Mouse (Mus musculus) forebrain, embryonic 13.5 days (tissue): ENCODE measurements around the gene Plekhg4. TPM values are rescaled to one million over a fixed set of nuclear protein-coding genes. Genes with fewer than 3 reads are reported as not detected.

Experiments
- ATAC-seq: fragments of 200-750 bp; cut with Nextera tagmentation; 2 replicates; pipeline ENCODE4 v1.8.0; 2017
- H3K27ac ChIP-seq: fragments of 300-500 bp; sonication (generic); 2 replicates; pipeline ENCODE4 v1.5.1; 2015; ENCODE audit warnings: inconsistent platforms, mild to moderate bottlenecking, moderate library complexity
- H3K27me3 ChIP-seq: fragments of 300-500 bp; sonication (generic); 2 replicates; pipeline ENCODE4 v1.6.1; 2015; ENCODE audit warnings: mild to moderate bottlenecking, inconsistent platforms
- H3K36me3 ChIP-seq: fragments of 300-500 bp; sonication (generic); 2 replicates; pipeline ENCODE4 v1.6.1; 2015; ENCODE audit warnings: mild to moderate bottlenecking, inconsistent platforms; ENCODE audit not compliant: poor library complexity, severe bottlenecking
- H3K4me1 ChIP-seq: fragments of 300-500 bp; sonication (generic); 2 replicates; pipeline ENCODE4 v1.6.1; 2015; ENCODE audit warnings: inconsistent platforms
- H3K4me2 ChIP-seq: fragments of 300-500 bp; sonication (generic); 2 replicates; pipeline ENCODE4 v1.6.1; 2015; ENCODE audit warnings: inconsistent platforms, mild to moderate bottlenecking, moderate library complexity
- H3K4me3 ChIP-seq: fragments of 300-500 bp; sonication (generic); 2 replicates; pipeline ENCODE4 v1.5.1; 2015; ENCODE audit warnings: mild to moderate bottlenecking, inconsistent platforms
- H3K9ac ChIP-seq: fragments of 300-500 bp; sonication (generic); 2 replicates; pipeline ENCODE4 v1.6.1; 2015; ENCODE audit warnings: mild to moderate bottlenecking, inconsistent platforms
- H3K9me3 ChIP-seq: fragments of 300-500 bp; sonication (generic); replicated peaks from 2 replicates; pipeline ENCODE4 v1.6.1; 2016; ENCODE audit warnings: inconsistent platforms
- WGBS: fragments of 180-500 bp; shearing (Covaris S2); methylation state at CpG from one replicate; pipeline ENCODE4 v1.1.7; 2015; 5-methylcytosine and 5-hydroxymethylcytosine counted together
- polyA plus RNA-seq: library from polyadenylated mRNA; unstranded; fragments of >200 nt; fragmentation: Nextera tagmentation; extraction: Ambion mirVana; gene quantifications from 2 replicates; pipeline ENCODE4 v1.2.1, GENCODE M21; 2015

Gene Plekhg4
- polyA plus RNA-seq, 1 experiment from 2014 or later: 0.85 TPM

DNA sequence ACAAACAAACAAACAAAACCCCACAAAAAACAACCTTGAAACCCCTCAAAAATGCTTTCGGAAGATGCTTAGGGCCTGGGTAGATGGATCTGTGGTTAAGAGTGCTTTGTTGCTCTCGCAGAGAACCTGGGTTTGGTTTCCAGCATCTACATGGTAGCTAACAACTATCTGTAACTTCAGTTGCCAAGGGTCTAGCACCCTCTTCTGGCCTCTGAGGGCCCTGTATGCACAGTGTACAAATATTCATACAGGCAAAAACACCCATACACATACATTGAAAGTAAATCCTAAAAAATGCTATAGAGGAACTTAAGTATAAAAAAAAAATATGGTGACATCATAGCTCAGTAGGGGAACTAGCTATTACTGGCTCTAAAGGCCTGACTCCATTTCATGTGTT lies 11.0 kb downstream of the Plekhg4 start:
- Histone ChIP-seq H3K4me1 (peaks cover 2% of the 10 kb centered on the region; the same call in 1 of the 2 replicates), H3K27ac (no peak overlapping the region), H3K9ac (no peak overlapping the region), H3K36me3 (no peaks in the 10 kb centered on the region), H3K9me3 (no peaks in the 10 kb centered on the region), H3K4me2 (no peak overlapping the region), H3K4me3 (no peak overlapping the region), H3K27me3 (no peaks in the 10 kb centered on the region)
- ATAC-seq: no peak
- 97% methylated on average over 2 of the region's 2 CpGs for WGBS

DNA sequence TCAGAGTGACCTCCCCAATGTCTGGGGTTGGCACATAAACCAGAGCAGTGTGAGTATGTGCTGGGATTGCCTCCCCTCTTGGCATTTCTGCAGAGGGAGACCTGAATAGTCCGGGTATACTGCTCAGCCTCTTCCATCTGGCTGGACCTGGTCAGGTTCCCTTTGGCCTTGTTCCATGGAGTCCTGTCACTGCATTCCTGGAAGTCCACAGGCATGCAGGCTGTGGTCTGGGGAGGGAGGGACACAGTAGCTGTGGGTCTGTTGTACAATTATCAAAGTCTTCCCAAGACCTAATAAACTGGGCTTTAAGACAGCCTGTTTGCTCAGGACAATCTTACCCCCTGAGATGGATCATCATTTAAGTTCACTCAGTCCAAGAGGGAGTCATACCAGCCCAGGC lies 14.1 kb downstream of the Plekhg4 start:
- 80% methylated on average over 1 of the region's 1 CpGs for WGBS
- H3K4me3 ChIP-seq: no peak overlapping the region
- ATAC-seq: no peak
- no peak overlapping the region for H3K4me2 ChIP-seq
- no peaks in the 10 kb centered on the region for H3K4me1 ChIP-seq
- H3K27ac ChIP-seq: no peak overlapping the region
- 0 out of 2 replicates have a peak, but pooled peaks cover 2% of the 10 kb centered on the region for H3K27me3 ChIP-seq
- no peaks in the 10 kb centered on the region for H3K9me3 ChIP-seq
- H3K36me3 ChIP-seq: no peaks in the 10 kb centered on the region
- no peak overlapping the region for H3K9ac ChIP-seq

DNA sequence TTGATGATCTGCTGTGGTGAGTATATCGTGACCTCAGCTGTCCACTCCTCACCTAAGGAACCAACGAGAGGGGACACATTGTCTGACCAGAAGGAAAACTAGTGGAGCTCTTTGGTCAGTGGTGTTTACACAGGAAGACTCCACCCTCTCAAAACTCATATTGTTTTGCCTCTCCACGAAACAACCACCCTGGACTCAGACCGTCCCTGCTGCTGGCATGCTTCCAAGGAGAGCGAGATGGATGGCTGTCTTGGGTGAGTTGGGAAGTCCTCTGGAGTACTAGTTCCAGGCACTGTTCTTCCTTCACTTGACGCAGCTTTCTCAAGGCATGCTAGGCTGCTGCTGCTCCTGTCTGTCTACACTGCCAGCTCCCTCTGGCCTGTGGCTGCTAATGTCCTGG lies 16.0 kb downstream of the Plekhg4 start:
- Histone ChIP-seq H3K9ac (no peak overlapping the region), H3K36me3 (no peaks in the 10 kb centered on the region), H3K4me1 (no peaks in the 10 kb centered on the region), H3K27me3 (0 out of 2 replicates have a peak, but pooled peaks cover 2% of the 10 kb centered on the region), H3K4me2 (no peak overlapping the region), H3K9me3 (no peaks in the 10 kb centered on the region), H3K4me3 (no peak overlapping the region), H3K27ac (no peak overlapping the region)
- WGBS: 89% methylated on average over 6 of the region's 6 CpGs
- ATAC-seq: no peak

DNA sequence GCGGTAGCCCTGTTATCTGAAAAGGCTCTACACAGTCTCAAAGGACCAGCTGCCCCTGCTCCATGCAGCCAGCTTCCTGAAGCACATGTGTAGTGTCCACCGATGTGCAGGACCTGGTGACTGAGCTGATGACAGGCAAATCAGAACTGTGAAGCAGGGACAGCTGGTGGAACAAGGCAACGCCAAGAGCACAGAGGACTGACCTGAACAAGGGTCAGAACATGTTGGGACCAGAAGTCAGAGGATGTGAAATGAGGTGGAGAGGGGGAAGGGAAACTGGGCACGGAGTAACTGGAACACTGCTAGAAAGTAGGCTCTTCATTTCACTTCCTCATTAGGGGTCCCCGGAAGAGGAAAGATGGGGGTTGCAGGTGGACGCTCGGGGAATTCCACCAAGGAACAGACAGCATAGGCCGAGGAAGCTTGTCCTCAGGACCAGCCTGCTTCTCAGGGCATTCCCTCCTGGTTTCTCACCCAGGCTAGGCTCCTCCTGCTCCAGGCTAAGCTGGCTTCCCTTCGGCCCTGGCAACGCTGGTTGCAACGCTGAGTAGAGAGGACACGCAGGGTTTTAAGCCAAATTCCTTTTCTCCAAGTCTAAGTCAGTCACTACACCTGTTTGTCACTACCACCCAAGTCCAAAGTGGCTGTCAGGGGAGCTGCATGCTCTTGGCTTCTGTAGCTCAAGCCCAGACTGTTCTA lies 20.2 kb downstream of the Plekhg4 start:
- Histone ChIP-seq H3K27ac (no peak overlapping the region), H3K9ac (no peak overlapping the region), H3K36me3 (no peaks in the 10 kb centered on the region), H3K4me1 (no peaks in the 10 kb centered on the region), H3K9me3 (no peaks in the 10 kb centered on the region), H3K27me3 (0 out of 2 replicates have a peak, but pooled peaks cover 5% of the 10 kb centered on the region), H3K4me3 (no peak overlapping the region), H3K4me2 (no peak overlapping the region)
- ATAC-seq: no peak
- 91% methylated on average over 12 of the region's 12 CpGs for WGBS

DNA sequence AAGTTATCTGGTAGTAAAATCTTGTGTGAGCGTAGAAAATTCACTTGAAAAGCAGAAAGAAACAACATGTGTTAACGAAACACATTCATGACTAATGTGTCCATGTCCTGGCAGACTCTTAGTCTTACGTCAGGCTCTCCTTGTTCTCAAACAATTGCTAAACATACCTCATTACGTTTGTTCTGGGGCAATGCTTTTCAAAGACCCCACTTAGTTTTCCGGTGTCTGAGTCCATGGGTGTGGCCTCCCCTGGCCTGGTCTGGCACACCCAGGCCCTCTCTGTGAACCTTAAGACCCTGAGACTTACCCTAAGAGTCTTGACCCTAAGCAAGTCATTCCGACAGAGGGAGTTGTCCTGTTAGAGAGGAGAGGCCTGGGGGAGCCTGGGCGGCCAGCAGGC lies 20.8 kb downstream of the Plekhg4 start:
- Histone ChIP-seq H3K36me3 (no peaks in the 10 kb centered on the region), H3K27me3 (0 out of 2 replicates have a peak, but pooled peaks cover 5% of the 10 kb centered on the region), H3K4me2 (no peak overlapping the region), H3K9ac (no peak overlapping the region), H3K9me3 (no peaks in the 10 kb centered on the region), H3K4me1 (no peaks in the 10 kb centered on the region), H3K4me3 (no peak overlapping the region), H3K27ac (no peak overlapping the region)
- no peak for ATAC-seq
- 49% methylated on average over 7 of the region's 7 CpGs for WGBS

DNA sequence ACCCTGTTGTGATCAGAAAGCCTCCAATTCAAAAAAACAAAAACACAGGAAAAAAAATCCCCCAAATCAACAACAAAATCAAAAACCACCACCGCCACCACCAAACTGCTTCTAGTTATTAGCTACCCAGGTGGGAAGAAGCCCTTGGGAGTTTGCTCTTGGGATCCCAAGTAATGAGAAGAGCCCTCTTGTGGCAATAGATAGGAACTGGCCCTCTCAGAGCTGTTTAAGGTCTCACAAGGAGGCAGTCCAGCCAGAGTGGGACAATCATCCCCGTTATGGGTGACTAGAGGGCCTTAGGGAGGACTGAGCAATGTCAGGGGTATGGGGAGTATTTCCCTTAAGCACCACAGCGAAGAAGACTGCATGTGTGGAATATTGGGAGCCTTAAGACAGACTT lies 24.7 kb downstream of the Plekhg4 start:
- H3K4me3 ChIP-seq: no peak overlapping the region
- H3K27me3 ChIP-seq: 0 out of 2 replicates have a peak, but pooled peaks cover 3% of the 10 kb centered on the region
- ATAC-seq: no peak
- H3K36me3 ChIP-seq: no peaks in the 10 kb centered on the region
- no peaks in the 10 kb centered on the region for H3K4me1 ChIP-seq
- H3K27ac ChIP-seq: no peak overlapping the region
- no peak overlapping the region for H3K4me2 ChIP-seq
- no peaks in the 10 kb centered on the region for H3K9me3 ChIP-seq
- H3K9ac ChIP-seq: no peak overlapping the region
- WGBS: 37% methylated on average over 3 of the region's 3 CpGs

DNA sequence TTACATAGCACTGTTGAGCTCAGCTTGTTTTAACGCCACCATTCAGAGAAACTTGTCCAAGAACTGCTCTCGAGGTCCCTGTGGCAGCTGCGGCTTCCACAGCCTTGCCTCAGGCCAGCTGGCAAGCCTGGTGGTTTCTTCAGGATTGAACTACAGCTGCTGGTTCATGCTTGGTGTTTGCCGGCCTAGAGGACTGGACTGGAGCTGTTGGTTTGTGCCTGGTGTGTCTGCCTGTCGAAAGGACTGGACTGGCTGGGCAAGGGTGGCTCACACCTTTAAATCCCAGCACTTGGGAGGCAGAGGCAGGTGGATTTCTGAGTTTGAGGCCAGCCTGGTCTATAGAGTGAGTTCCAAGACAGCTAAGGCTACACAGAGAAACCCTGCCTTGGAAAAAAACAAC lies 26.9 kb downstream of the Plekhg4 start:
- 91% methylated on average over 5 of the region's 5 CpGs for WGBS
- H3K27me3 ChIP-seq: 0 out of 2 replicates have a peak, but pooled peaks cover 3% of the 10 kb centered on the region
- ATAC-seq: no peak

DNA sequence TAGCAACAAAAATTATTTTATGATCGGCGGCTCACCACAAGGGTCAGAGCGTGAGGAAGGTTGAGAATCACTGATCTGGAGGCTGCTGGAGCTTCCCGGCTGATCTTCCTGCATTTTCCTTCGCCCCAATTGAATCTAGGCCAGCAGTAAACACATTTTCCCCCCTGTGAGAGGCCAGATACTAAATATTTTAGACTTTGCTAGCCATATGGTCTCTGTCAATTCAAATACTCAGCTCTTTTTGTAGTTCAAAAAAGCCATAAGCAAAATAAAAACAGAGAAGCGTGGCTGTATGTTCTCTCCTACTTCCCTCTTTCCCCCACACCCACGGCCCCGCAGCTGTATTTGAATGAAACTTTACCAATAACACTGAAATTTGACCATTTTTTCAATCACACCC lies 30.4 kb downstream of the Plekhg4 start:
- Histone ChIP-seq H3K4me3 (no peak overlapping the region), H3K4me1 (no peaks in the 10 kb centered on the region), H3K36me3 (no peaks in the 10 kb centered on the region), H3K4me2 (no peak overlapping the region), H3K9me3 (no peaks in the 10 kb centered on the region), H3K27me3 (no peaks in the 10 kb centered on the region), H3K9ac (no peak overlapping the region), H3K27ac (no peak overlapping the region)
- 90% methylated on average over 8 of the region's 8 CpGs for WGBS
- ATAC-seq: no peak

More for the DNA sequence above, 26.9 kb downstream of the Plekhg4 start:
- no peak overlapping the region for H3K4me2 ChIP-seq
- no peaks in the 10 kb centered on the region for H3K36me3 ChIP-seq
- H3K4me1 ChIP-seq: no peaks in the 10 kb centered on the region
- no peak overlapping the region for H3K4me3 ChIP-seq
- no peak overlapping the region for H3K27ac ChIP-seq
- H3K9me3 ChIP-seq: no peaks in the 10 kb centered on the region
- no peak overlapping the region for H3K9ac ChIP-seq

DNA sequence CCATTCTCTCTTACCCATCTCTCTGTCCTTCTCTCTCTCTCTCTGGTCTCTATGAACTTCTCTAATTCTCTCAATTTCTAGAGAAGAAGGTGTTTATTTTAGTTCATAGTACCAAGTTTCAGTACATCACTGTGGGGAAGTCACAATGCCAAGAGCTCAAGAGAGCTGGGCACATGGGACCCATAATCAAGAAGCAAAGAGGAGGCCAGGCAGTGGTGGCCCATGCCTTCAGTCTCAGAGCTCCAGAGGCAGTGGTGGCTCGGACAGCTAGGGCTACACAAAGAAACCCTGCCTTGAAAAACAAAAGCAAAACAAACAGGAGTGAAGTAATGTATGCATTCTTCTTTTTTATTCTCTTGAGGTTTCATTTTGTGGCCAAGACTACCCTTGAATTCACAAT lies 31.4 kb downstream of the Plekhg4 start:
- no peak overlapping the region for H3K4me2 ChIP-seq
- H3K9me3 ChIP-seq: no peaks in the 10 kb centered on the region
- H3K4me3 ChIP-seq: no peak overlapping the region
- no peak for ATAC-seq
- H3K4me1 ChIP-seq: no peaks in the 10 kb centered on the region
- H3K36me3 ChIP-seq: no peaks in the 10 kb centered on the region
- no peak overlapping the region for H3K9ac ChIP-seq
- no peak overlapping the region for H3K27ac ChIP-seq
- WGBS: 46% methylated on average over 1 of the region's 1 CpGs
- H3K27me3 ChIP-seq: no peaks in the 10 kb centered on the region

DNA sequence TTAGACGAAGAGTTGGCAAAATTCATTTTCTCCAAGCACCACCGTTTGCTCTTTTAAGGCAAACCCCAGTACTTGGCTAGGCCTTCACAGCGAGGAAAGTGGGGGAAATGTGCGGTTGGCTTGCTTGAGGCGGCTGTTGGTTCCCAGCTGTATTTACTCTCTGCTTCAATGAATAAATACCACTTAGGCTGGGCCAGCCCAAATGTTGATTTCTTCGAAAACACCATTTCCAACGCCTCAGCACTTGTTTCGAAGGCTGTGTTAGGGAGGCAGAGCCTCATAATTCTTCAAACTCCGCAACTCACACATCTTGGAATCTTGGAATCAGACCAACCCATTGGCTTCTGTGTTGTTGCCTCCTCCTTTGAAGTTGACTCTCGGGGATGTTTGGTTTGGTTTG lies 33.3 kb downstream of the Plekhg4 start:
- Histone ChIP-seq H3K9me3 (no peaks in the 10 kb centered on the region), H3K27ac (no peak overlapping the region), H3K9ac (no peak overlapping the region), H3K36me3 (no peaks in the 10 kb centered on the region), H3K4me1 (no peaks in the 10 kb centered on the region), H3K4me2 (no peak overlapping the region), H3K27me3 (no peaks in the 10 kb centered on the region), H3K4me3 (no peak overlapping the region)
- 82% methylated on average over 10 of the region's 10 CpGs for WGBS
- 0 out of 2 replicates have a peak, but pooled peaks have one; percentile 27 for ATAC-seq

DNA sequence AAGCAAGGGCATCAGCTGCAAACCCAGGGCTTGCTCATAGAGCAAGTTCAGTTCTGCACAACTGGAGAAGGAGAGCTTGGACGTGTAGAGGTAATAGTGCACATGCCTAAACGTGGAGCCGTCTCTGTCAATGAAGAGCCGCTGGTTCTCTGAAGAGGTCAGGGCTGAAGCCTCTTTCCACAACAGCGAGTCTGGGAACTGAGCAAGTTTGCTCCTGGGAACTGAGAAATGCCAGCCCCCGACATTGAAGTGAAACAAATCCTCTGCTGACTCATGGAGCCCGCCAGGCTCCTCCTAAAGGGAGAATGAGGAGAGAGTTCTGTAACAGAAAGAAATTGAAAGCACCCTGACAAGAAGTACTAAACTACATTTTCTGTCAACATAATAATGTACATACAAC lies 35.3 kb downstream of the Plekhg4 start:
- Histone ChIP-seq H3K9ac (no peak overlapping the region), H3K4me3 (no peak overlapping the region), H3K36me3 (no peaks in the 10 kb centered on the region), H3K27ac (no peak overlapping the region), H3K4me2 (no peak overlapping the region), H3K27me3 (peaks cover 6% of the 10 kb centered on the region), H3K4me1 (peaks cover 3% of the 10 kb centered on the region), H3K9me3 (no peaks in the 10 kb centered on the region)
- 63% methylated on average over 7 of the region's 7 CpGs for whole genome bisulfite sequencing
- ATAC-seq: no peak

DNA sequence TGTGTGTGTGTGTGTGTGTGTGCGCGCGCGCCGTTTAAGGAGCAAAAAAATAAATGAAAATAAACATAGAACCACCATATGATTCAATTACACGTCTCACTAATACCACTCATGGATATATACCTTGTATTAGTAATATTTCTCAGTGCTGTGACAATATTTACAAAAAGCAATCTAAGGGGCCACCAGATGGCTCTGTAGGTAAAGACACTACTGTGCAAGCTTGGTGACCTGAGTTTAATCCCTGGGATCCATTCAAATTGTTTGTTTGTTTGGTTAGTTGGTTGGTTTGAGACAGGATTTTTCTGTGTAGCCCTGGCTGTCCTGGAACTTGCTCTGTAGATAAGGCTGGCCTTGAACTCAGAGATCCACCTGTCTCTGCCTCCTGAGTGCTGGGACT lies 36.9 kb downstream of the Plekhg4 start:
- no peak for ATAC-seq
- Histone ChIP-seq H3K27ac (no peak overlapping the region), H3K36me3 (no peaks in the 10 kb centered on the region), H3K9ac (no peak overlapping the region), H3K9me3 (no peaks in the 10 kb centered on the region), H3K4me3 (no peak overlapping the region), H3K4me1 (peaks cover 9% of the 10 kb centered on the region), H3K4me2 (no peak overlapping the region), H3K27me3 (peaks cover 21% of the 10 kb centered on the region)
- 94% methylated on average over 6 of the region's 6 CpGs for WGBS

DNA sequence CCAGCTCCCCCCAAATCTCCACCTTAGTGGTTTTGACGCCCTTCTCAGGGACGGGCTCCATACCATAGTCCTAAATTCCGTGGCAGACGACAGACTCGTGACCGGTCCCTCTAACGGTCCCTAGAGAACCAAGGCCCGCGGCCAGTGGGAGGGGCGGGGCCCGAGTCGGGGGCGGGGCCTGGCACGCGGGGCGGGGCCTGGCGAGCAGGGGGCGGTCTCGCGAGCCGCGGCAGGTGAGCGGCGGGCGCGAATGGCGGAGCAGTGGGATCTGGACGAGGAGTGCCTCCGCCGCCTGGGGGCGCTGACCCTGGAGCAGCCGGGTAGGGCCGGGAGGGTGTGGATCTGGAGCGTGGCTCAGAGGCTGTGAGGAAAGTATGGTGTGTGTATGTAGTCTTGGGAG lies 40.3 kb downstream of the Plekhg4 start, which contains the start of the genes Kctd19 and Lrrc36:
TSS of gene Kctd19 (minus strand) at position 112 of the 400 bp plus-strand sequence.
TSS of gene Lrrc36 (plus strand) at position 181 of the 400 bp plus-strand sequence.
- Histone ChIP-seq H3K4me2 (peak within 1 kb of the TSS; percentile 63), H3K36me3 (no peaks in the 10 kb centered on the region), H3K4me3 (peak within 1 kb of the TSS; percentile 31), H3K9me3 (no peaks in the 10 kb centered on the region), H3K27ac (no peak within 1 kb of the TSS), H3K27me3 (peaks cover 24% of the 10 kb centered on the region), H3K4me1 (peaks cover 9% of the 10 kb centered on the region), H3K9ac (peak within 1 kb of the TSS; percentile 26; the same call in 1 of the 2 replicates)
- 2% methylated on average over 34 of the region's 34 CpGs for WGBS
- peak; percentile 57; the same call in 1 of the 2 replicates for ATAC-seq
